Comparison of ENCODE assay signal across 23 mouse cellular contexts in genomic region chr14:61350808-61351207, GRCm38 (mm10).
"Had no signal": no experiment of that assay in that cellular context is flagged by ENCODE, and none has a peak within 500 bp of the region (broad histone marks: within the 10 kb centered on the region; RNA-seq: fewer than 3 reads in every experiment).

No protein-coding gene starts in this region.

- H3K27ac ChIP-seq: limb, embryonic 12.5 days; limb, embryonic 15.5 days; liver, embryonic 14.5 days; macrophage; midbrain, embryonic 12.5 days; midbrain, embryonic 15.5 days; neural tube, embryonic 12.5 days; neural tube, embryonic 15.5 days; stomach, embryonic 15.5 days had no signal

- ATAC-seq: intestine, embryonic 16.5 days; liver, postnatal 0 days; midbrain, embryonic 15.5 days had no signal

- DNase-seq: kidney, adult 18-20 months; kidney, adult 9 months; kidney, postnatal 14 days; kidney, postnatal 4 days; left cerebral cortex, postnatal 4 days; liver, postnatal 0 days; lung, postnatal 10 days; right cerebral cortex, postnatal 25 days; spleen, adult 18-20 months; thymus, adult 2 months; thymus, postnatal 14 days; thymus, postnatal 4 days had no signal

- H3K4me2 ChIP-seq: limb, embryonic 12.5 days; limb, embryonic 15.5 days; liver, embryonic 11.5 days; midbrain, embryonic 12.5 days; midbrain, embryonic 15.5 days; neural tube, embryonic 12.5 days; neural tube, embryonic 15.5 days; stomach, embryonic 15.5 days had no signal

- H3K27me3 ChIP-seq: limb, embryonic 12.5 days; limb, embryonic 15.5 days; midbrain, embryonic 12.5 days; midbrain, embryonic 15.5 days; neural tube, embryonic 12.5 days; neural tube, embryonic 15.5 days; stomach, embryonic 15.5 days had no signal

- H3K4me1 ChIP-seq: limb, embryonic 12.5 days; midbrain, embryonic 15.5 days; neural tube, embryonic 12.5 days; neural tube, embryonic 15.5 days; stomach, embryonic 15.5 days had no signal

- H3K4me3 ChIP-seq: limb, embryonic 12.5 days; limb, embryonic 15.5 days; midbrain, embryonic 12.5 days; midbrain, embryonic 15.5 days; neural tube, embryonic 12.5 days; neural tube, embryonic 15.5 days; stomach, embryonic 15.5 days had no signal

- H3K9me3 ChIP-seq: limb, embryonic 12.5 days; limb, embryonic 15.5 days; midbrain, embryonic 12.5 days; midbrain, embryonic 15.5 days; neural tube, embryonic 12.5 days; neural tube, embryonic 15.5 days; stomach, embryonic 15.5 days had no signal

- H3K36me3 ChIP-seq: limb, embryonic 15.5 days; midbrain, embryonic 12.5 days; midbrain, embryonic 15.5 days; neural tube, embryonic 12.5 days; neural tube, embryonic 15.5 days; stomach, embryonic 15.5 days had no signal

- H3K9ac ChIP-seq: limb, embryonic 12.5 days; limb, embryonic 15.5 days; liver, embryonic 14.5 days; liver, postnatal 0 days; midbrain, embryonic 12.5 days; midbrain, embryonic 15.5 days; neural tube, embryonic 12.5 days; neural tube, embryonic 15.5 days; stomach, embryonic 15.5 days had no signal
